In the genomic region with DNA sequence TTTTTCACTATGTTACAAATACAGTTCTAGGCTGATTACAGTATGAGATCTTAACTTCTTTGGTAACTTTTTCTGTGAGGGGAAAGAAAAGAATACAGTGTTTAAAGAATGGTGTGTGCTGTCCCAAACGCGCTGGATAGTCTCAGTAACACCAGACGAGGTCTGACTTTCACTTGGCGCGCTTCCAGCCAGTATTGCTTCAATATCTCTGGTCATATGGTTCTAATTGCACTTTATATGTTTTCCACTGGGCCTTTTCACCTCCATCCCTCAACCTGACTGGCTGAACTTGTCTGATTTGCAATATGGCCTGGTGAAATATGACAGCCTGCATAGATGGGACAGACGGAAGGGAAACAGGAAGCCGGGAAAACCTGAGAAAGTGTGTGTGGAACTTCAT, we compare ENCODE assay signal across 9 mouse cellular contexts. TPM values are rescaled to one million over a fixed set of nuclear protein-coding genes. Genes with fewer than 3 reads are reported as not detected.
DNase-seq lines count a peak whose midpoint lies in the region; ATAC-seq and TF ChIP-seq lines count a peak whose summit lies in the region.
"Had no signal": no experiment of that assay in that cellular context is flagged by ENCODE, and none has a peak within 500 bp of the region (broad histone marks: within the 10 kb centered on the region; RNA-seq: fewer than 3 reads in every experiment).

No protein-coding gene starts in this region.

- no peak for ATAC-seq in kidney, embryonic 15.5 days (replicated peaks; ENCODE audit: low FRiP score)
- no peak for ATAC-seq in embryonic facial prominence, embryonic 15.5 days (ENCODE audit: insufficient number of reproducible peaks, low FRiP score, low TSS enrichment, low read depth)
- no peak for ATAC-seq in hindbrain, postnatal 0 days
- no peak for ATAC-seq in midbrain, embryonic 11.5 days (ENCODE audit: low FRiP score)
- ATAC-seq: Patski had no signal

- peaks cover 31% of the 10 kb centered on the region for H3K4me1 ChIP-seq in kidney, embryonic 15.5 days
- peaks cover 26% of the 10 kb centered on the region for H3K4me1 ChIP-seq in embryonic facial prominence, embryonic 15.5 days
- no peaks in the 10 kb centered on the region for H3K4me1 ChIP-seq in hindbrain, postnatal 0 days (ENCODE audit: insufficient read depth, low read length)
- H3K4me1 ChIP-seq in midbrain, embryonic 11.5 days (ENCODE audit: control insufficient read depth, insufficient read depth, low read length): peaks cover 9% of the 10 kb centered on the region

- H3K4me2 ChIP-seq in kidney, embryonic 15.5 days: peak overlapping the region; percentile 94
- H3K4me2 ChIP-seq in embryonic facial prominence, embryonic 15.5 days (replicated peaks): peak overlapping the region; percentile 91
- H3K4me2 ChIP-seq in hindbrain, postnatal 0 days (ENCODE audit: low read depth, low read length): peak overlapping the region; percentile 84
- peak overlapping the region; percentile 25; the same call in 1 of the 2 replicates for H3K4me2 ChIP-seq in midbrain, embryonic 11.5 days

- no peak overlapping the region for H3K9ac ChIP-seq in kidney, embryonic 15.5 days
- no peak overlapping the region for H3K9ac ChIP-seq in embryonic facial prominence, embryonic 15.5 days
- H3K9ac ChIP-seq in hindbrain, postnatal 0 days (replicated peaks; ENCODE audit: low read length): no peak overlapping the region
- peak overlapping the region; percentile 20; the same call in 1 of the 2 replicates for H3K9ac ChIP-seq in midbrain, embryonic 11.5 days (ENCODE audit: low read length)

- H3K36me3 ChIP-seq in kidney, embryonic 15.5 days: no peaks in the 10 kb centered on the region
- H3K36me3 ChIP-seq in embryonic facial prominence, embryonic 15.5 days: no peaks in the 10 kb centered on the region
- no peaks in the 10 kb centered on the region for H3K36me3 ChIP-seq in hindbrain, postnatal 0 days (ENCODE audit: insufficient read depth, low read length)
- H3K36me3 ChIP-seq in midbrain, embryonic 11.5 days (ENCODE audit: control insufficient read depth, insufficient read depth, low read length): no peaks in the 10 kb centered on the region

- H3K27ac ChIP-seq in kidney, embryonic 15.5 days: peak overlapping the region; percentile 45
- H3K27ac ChIP-seq in embryonic facial prominence, embryonic 15.5 days (replicated peaks): 0 out of 2 replicates have a peak overlapping the region, but pooled peaks have one; percentile 8
- no peak overlapping the region for H3K27ac ChIP-seq in hindbrain, postnatal 0 days
- no peak overlapping the region for H3K27ac ChIP-seq in midbrain, embryonic 11.5 days (ENCODE audit: low read depth, low read length)

- H3K4me3 ChIP-seq in kidney, embryonic 15.5 days (replicated peaks): peak overlapping the region; percentile 75
- peak overlapping the region; percentile 20 for H3K4me3 ChIP-seq in embryonic facial prominence, embryonic 15.5 days (replicated peaks)
- H3K4me3 ChIP-seq in hindbrain, postnatal 0 days (ENCODE audit: low read length): peak overlapping the region; percentile 71
- no peak overlapping the region for H3K4me3 ChIP-seq in midbrain, embryonic 11.5 days (ENCODE audit: low read depth, low read length)

- 49% methylated on average over 7 of the region's 7 CpGs for WGBS in kidney, embryonic 15.5 days
- 37% methylated on average over 7 of the region's 7 CpGs for WGBS in embryonic facial prominence, embryonic 15.5 days
- WGBS in hindbrain, postnatal 0 days: 52% methylated on average over 7 of the region's 7 CpGs
- WGBS in midbrain, embryonic 11.5 days: 79% methylated on average over 7 of the region's 7 CpGs

- intact Hi-C loops in left cerebral cortex, postnatal 36 days (cut with DNase I): loop anchor here (5.0 kb wide), 2 partner anchors 203 to 278 kb away; no protein-coding TSS in a partner anchor

- TF ChIP-seq CTCF in hindbrain, postnatal 0 days (IDR thresholded peaks at IDR 0.05; ENCODE audit: low read depth): no peak

- 0 out of 2 replicates have a peak, but pooled peaks cover 1% of the 10 kb centered on the region for H3K27me3 ChIP-seq in kidney, embryonic 15.5 days
- H3K27me3 ChIP-seq in embryonic facial prominence, embryonic 15.5 days: 0 out of 2 replicates have a peak, but pooled peaks cover 10% of the 10 kb centered on the region
- no peaks in the 10 kb centered on the region for H3K27me3 ChIP-seq in hindbrain, postnatal 0 days (ENCODE audit: insufficient read depth, low read length)
- no peaks in the 10 kb centered on the region; the same call in 1 of the 2 replicates for H3K27me3 ChIP-seq in midbrain, embryonic 11.5 days (ENCODE audit: control insufficient read depth, insufficient read depth, low read length)
- H3K27me3 ChIP-seq: Patski had no signal

- no peak for DNase-seq in kidney, adult 9 months
- DNase-seq in hindbrain, postnatal 0 days (ENCODE audit: low spot score): no peak
- DNase-seq in midbrain, embryonic 11.5 days (ENCODE audit: low spot score, missing footprints): no peak
- no peak for DNase-seq in right cerebral cortex, postnatal 10 days (ENCODE audit: low spot score in 2 of 2)
- DNase-seq in adrenal gland, adult (ENCODE audit: inconsistent age in 2 of 2, low spot score in 1 of 2): no peak
- no peak for DNase-seq in left cerebral cortex, postnatal 36 days (ENCODE audit: low spot score in 2 of 2)

- no peaks in the 10 kb centered on the region for H3K9me3 ChIP-seq in kidney, embryonic 15.5 days (replicated peaks)
- no peaks in the 10 kb centered on the region for H3K9me3 ChIP-seq in embryonic facial prominence, embryonic 15.5 days (replicated peaks)
- no peaks in the 10 kb centered on the region for H3K9me3 ChIP-seq in hindbrain, postnatal 0 days (ENCODE audit: low read length)
- H3K9me3 ChIP-seq in midbrain, embryonic 11.5 days (ENCODE audit: control insufficient read depth, low read length): no peaks in the 10 kb centered on the region

RNA-seq across cellular contexts. Expression of a gene that starts 2.9 kb away (rescaled TPM):
- 108 and 113 TPM in 2 replicates for polyA plus RNA-seq in kidney, embryonic 15.5 days (2015; fragmentation: Nextera tagmentation; extraction: Ambion mirVana)
- 72.3 and 77.4 TPM in 2 replicates for polyA plus RNA-seq in embryonic facial prominence, embryonic 15.5 days (2015; fragmentation: Nextera tagmentation; extraction: Ambion mirVana)
- total RNA-seq in hindbrain, postnatal 0 days (2014; rRNA removed): 57.2 and 60.8 TPM in 2 replicates
- 67.9 and 68.0 TPM in 2 replicates for polyA plus RNA-seq in hindbrain, postnatal 0 days (2015; fragmentation: Nextera tagmentation; extraction: Ambion mirVana)
- polyA plus RNA-seq in midbrain, embryonic 11.5 days (2014; fragmentation: Nextera tagmentation; extraction: Ambion mirVana): 44.6 and 49.8 TPM in 2 replicates
- total RNA-seq in left cerebral cortex, postnatal 36 days (2021): 10 to 100 TPM; 29.8 to 35.1 TPM

RNA-seq across cellular contexts. Expression of a gene that starts 27.2 kb away (rescaled TPM):
- 47.0 and 48.3 TPM in 2 replicates for polyA plus RNA-seq in kidney, embryonic 15.5 days (2015; fragmentation: Nextera tagmentation; extraction: Ambion mirVana)
- 43.8 and 44.5 TPM in 2 replicates for polyA plus RNA-seq in embryonic facial prominence, embryonic 15.5 days (2015; fragmentation: Nextera tagmentation; extraction: Ambion mirVana)
- total RNA-seq in hindbrain, postnatal 0 days (2014; rRNA removed): 23.6 and 28.0 TPM in 2 replicates
- 24.8 and 27.6 TPM in 2 replicates for polyA plus RNA-seq in hindbrain, postnatal 0 days (2015; fragmentation: Nextera tagmentation; extraction: Ambion mirVana)
- polyA plus RNA-seq in midbrain, embryonic 11.5 days (2014; fragmentation: Nextera tagmentation; extraction: Ambion mirVana): 50.7 and 58.1 TPM in 2 replicates
- 10 to 100 TPM; 35.7 to 43.9 TPM for total RNA-seq in left cerebral cortex, postnatal 36 days (2021)

Comparison
In these comparisons a context has a peak if more than half of its experiments do, and no peak if none do; other contexts are left out.
1. H3K27ac ChIP-seq: peak in kidney, embryonic 15.5 days (single experiment) and embryonic facial prominence, embryonic 15.5 days (single experiment); none in hindbrain, postnatal 0 days (single experiment) and midbrain, embryonic 11.5 days (single experiment).
2. H3K4me2 ChIP-seq: peak in every context shown above with its lines; median percentile 94 in kidney, embryonic 15.5 days; 91 in embryonic facial prominence, embryonic 15.5 days; 84 in hindbrain, postnatal 0 days; 25 in midbrain, embryonic 11.5 days.